Mouse (Mus musculus) forebrain, embryonic 14.5 days (tissue): ENCODE measurements around the gene Gm3448. TPM values are rescaled to one million over a fixed set of nuclear protein-coding genes. Genes with fewer than 3 reads are reported as not detected.
"Not testable (repeated sequence)": the region's sequence is repeated elsewhere in the genome, so short reads cannot be mapped to it uniquely, and the experiment has no call there.

Experiments
- ATAC-seq: fragments of 200-750 bp; cut with Nextera tagmentation; 2 replicates; pipeline ENCODE4 v1.8.0; 2017; ENCODE audit warnings: mild to moderate bottlenecking, moderate library complexity
- DNase-seq: peaks from one replicate; pipeline ENCODE4 v3.0.0-alpha.2; 2015; ENCODE audit warnings: low spot score
- H3K27ac ChIP-seq: fragments of 300-500 bp; sonication (generic); 2 replicates; pipeline ENCODE4 v1.5.1; 2014; ENCODE audit warnings: low read depth, mild to moderate bottlenecking, control low read depth, low read length, moderate library complexity
- H3K27me3 ChIP-seq: fragments of 300-500 bp; sonication (generic); replicated peaks from 2 replicates; pipeline ENCODE4 v1.6.1; 2014; ENCODE audit warnings: low read length, control low read depth, mixed read lengths; ENCODE audit not compliant: control insufficient read depth, insufficient read depth
- H3K36me3 ChIP-seq: fragments of 300-500 bp; sonication (generic); 2 replicates; pipeline ENCODE4 v1.6.1; 2014; ENCODE audit warnings: low read length, control low read depth; ENCODE audit not compliant: control insufficient read depth, insufficient read depth
- H3K4me1 ChIP-seq: fragments of 300-500 bp; sonication (generic); 2 replicates; pipeline ENCODE4 v1.6.1; 2014; ENCODE audit warnings: antibody characterized with exemption, low read length, control low read depth; ENCODE audit not compliant: control insufficient read depth, insufficient read depth
- H3K4me2 ChIP-seq: fragments of 300-500 bp; sonication (generic); 2 replicates; pipeline ENCODE4 v1.6.1; 2014; ENCODE audit warnings: mild to moderate bottlenecking, control low read depth, low read length
- H3K4me3 ChIP-seq: fragments of 300-500 bp; sonication (generic); 2 replicates; pipeline ENCODE4 v1.5.1; 2014; ENCODE audit warnings: low read depth, low read length, control low read depth
- H3K9ac ChIP-seq: fragments of 300-500 bp; sonication (generic); 2 replicates; pipeline ENCODE4 v1.6.1; 2014; ENCODE audit warnings: mild to moderate bottlenecking, low read length, control low read depth, moderate library complexity
- H3K9me3 ChIP-seq: fragments of 300-500 bp; sonication (generic); replicated peaks from 2 replicates; pipeline ENCODE4 v1.6.1; 2016; ENCODE audit warnings: low read length, control low read depth, mixed read lengths; ENCODE audit not compliant: control insufficient read depth
- WGBS: fragments of 180-500 bp; shearing (Covaris S2); extraction: QIAGEN DNeasy Blood & Tissue Kit; methylation state at CpG from one replicate; pipeline ENCODE4 v1.1.7; 2014; 5-methylcytosine and 5-hydroxymethylcytosine counted together
- polyA plus RNA-seq: library from polyadenylated mRNA; unstranded; fragments of >200 nt; fragmentation: Nextera tagmentation; extraction: Ambion mirVana; gene quantifications from 2 replicates; pipeline ENCODE4 v1.2.1, GENCODE M21; 2014

Gm3448 gene
- polyA plus RNA-seq, 1 experiment from 2014 or later: 2.8 TPM

DNA sequence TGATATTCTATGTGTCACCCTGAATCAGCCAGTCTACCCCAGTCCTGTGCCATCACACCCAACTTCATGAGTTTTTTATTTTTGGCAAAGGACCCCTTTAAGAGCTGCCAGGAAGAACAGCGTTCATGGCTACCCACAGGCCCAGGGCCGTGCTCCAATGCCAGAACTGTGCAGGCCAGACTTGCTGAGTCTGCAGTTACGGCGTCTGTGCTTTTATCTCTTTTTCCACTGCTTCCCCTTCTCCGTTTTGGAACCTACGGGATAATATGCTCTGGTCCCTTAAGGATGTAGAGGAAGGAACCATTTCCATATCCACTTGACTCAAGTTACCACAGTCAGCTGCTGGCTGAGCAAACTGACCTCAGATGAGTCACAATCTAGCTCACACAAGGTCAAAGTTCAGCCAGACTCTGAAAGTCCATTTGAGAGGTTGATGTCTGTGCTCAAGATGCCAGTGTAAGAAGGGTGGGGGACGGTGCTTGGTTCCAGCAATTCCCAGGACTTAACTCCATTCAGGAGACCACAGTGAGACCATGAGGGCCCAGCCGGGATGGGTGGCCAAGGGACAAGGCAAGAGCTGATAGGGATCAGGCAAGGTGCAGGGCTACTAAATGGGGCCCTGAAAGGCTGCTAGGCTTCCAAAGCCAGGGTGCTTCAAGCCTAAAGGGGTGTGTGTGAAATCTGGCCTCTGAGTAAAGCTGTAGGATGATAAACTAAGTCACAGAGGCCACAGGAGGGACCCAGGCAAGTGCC is 26.9 kb upstream of the Gm3448 start:
- Histone ChIP-seq H3K27ac (no peak overlapping the region), H3K4me2 (no peak overlapping the region), H3K4me3 (no peak overlapping the region), H3K27me3 (no peaks in the 10 kb centered on the region), H3K4me1 (peaks cover 10% of the 10 kb centered on the region), H3K9ac (no peak overlapping the region), H3K9me3 (no peaks in the 10 kb centered on the region), H3K36me3 (peaks cover 11% of the 10 kb centered on the region)
- ATAC-seq (no peak), DNase-seq (no peak)
- WGBS: 76% methylated on average over 8 of the region's 8 CpGs

DNA sequence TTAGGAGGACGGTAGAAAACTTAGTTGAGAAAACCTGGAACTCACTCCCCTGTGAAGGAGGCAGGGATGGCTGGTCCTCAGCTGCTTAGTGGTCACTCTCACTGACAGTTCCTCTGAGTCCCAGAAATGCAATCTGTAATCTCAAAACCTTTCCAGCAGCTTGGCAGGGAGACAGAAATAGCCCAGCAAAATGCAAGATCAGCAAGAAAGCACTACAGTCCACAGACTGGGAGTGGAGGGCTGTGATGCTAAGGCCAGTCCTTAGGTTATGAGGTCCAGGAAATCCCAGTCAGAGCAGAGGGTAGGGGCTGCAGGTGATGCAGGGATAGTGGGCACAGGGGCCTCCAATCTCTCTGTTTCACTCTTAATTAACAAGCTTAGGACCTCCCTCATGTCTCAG is 25.6 kb upstream of the Gm3448 start:
- Histone ChIP-seq H3K9ac (0 out of 2 replicates have a peak overlapping the region, but pooled peaks have one; percentile 8), H3K27me3 (no peaks in the 10 kb centered on the region), H3K9me3 (no peaks in the 10 kb centered on the region), H3K4me3 (no peak overlapping the region), H3K4me2 (no peak overlapping the region), H3K27ac (0 out of 2 replicates have a peak overlapping the region, but pooled peaks have one; percentile 5), H3K36me3 (peaks cover 16% of the 10 kb centered on the region), H3K4me1 (peaks cover 10% of the 10 kb centered on the region)
- DNase-seq: no peak
- 47% methylated on average over 1 of the region's 1 CpGs for WGBS
- no peak for ATAC-seq

DNA sequence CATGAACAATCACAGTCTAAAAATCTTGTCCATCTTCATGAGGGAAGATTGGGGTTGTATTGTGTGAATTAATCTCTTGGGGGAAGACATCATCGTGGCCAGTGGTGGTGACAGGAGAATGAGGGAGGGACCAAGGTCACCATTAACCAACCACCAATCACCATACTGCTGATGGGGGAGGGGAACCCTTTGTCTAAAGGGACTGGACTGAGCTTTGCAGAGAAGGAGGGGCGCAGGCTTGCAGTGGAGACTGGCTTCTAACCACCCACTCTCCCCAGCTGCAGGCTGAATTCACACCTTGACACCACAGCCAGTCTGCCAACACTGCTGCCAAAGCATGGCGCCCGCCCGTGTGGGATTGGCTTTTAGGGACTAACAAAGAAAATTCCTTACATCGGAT is 24.7 kb upstream of the Gm3448 start:
- Histone ChIP-seq H3K9ac (peak overlapping the region; percentile 43; the same call in 1 of the 2 replicates), H3K27me3 (no peaks in the 10 kb centered on the region), H3K4me3 (peak overlapping the region; percentile 19; the same call in 1 of the 2 replicates), H3K4me1 (peaks cover 10% of the 10 kb centered on the region), H3K9me3 (no peaks in the 10 kb centered on the region), H3K4me2 (peak overlapping the region; percentile 38), H3K27ac (peak overlapping the region; percentile 55; the same call in 1 of the 2 replicates), H3K36me3 (peaks cover 25% of the 10 kb centered on the region)
- DNase-seq (peak; percentile 63), ATAC-seq (peak; percentile 72)
- 15% methylated on average over 6 of the region's 6 CpGs for WGBS

DNA sequence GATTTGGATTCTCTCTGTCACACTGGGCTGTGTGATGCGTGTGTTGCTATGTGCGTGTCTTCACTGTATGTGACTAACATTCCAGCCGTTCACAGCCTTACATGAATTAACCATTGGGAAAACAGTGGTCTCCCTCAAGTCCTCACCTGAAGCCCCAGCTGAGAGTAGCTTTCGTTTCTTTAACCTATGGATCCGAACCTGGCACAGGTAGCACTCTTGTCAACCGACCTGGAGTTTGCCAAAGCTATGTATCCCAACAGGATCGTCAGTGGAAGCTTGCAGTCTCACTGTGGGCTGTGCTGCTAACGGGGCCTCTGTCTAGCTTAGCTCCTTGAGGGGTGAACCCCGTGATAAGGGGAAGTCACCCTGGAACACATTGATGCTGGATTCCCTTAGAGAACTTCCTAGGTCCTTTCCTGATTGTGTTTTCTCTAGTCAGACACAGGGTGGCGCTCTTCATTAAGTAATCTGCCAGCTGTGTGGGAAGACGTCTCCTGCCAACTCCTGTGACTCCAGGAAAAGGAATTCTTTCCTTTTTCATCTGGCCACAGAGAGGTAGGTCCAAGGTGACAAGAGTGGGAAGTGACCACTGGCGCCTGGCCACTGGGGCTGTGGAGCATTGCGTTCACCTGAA is 24.2 kb upstream of the Gm3448 start:
- Histone ChIP-seq H3K4me2 (peak overlapping the region; percentile 38), H3K9ac (peak overlapping the region; percentile 43; the same call in 1 of the 2 replicates), H3K27ac (peak overlapping the region; percentile 55; the same call in 1 of the 2 replicates), H3K36me3 (peaks cover 30% of the 10 kb centered on the region), H3K4me3 (peak overlapping the region; percentile 19; the same call in 1 of the 2 replicates), H3K9me3 (no peaks in the 10 kb centered on the region), H3K27me3 (no peaks in the 10 kb centered on the region), H3K4me1 (peaks cover 10% of the 10 kb centered on the region)
- ATAC-seq (peak; percentile 76), DNase-seq (peak; percentile 89)
- 42% methylated on average over 13 of the region's 13 CpGs for WGBS

DNA sequence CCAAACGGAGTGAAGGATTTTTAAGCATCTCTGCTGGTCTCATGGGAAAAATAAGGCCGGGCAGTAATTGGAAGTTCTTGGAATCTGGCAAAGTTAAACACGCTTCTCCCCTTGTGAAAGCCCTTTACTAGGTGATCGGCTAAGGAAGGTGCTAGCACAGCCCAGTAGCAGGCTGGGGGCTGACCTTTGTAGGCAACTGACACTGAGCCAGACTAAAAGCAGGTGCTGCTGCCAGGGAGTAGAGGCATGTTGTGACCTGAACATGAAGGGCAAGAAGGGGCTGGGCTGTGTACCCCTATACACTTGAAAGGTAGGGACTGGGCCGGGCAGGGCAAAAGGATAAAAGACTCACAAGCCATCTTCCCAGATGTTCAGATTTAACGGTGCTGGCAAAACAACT is 19.0 kb upstream of the Gm3448 start:
- DNase-seq (no peak), ATAC-seq (no peak)
- Histone ChIP-seq H3K9ac (no peak overlapping the region), H3K9me3 (no peaks in the 10 kb centered on the region), H3K36me3 (peaks cover 62% of the 10 kb centered on the region), H3K4me3 (no peak overlapping the region), H3K4me2 (no peak overlapping the region), H3K4me1 (no peaks in the 10 kb centered on the region), H3K27me3 (no peaks in the 10 kb centered on the region), H3K27ac (no peak overlapping the region)
- WGBS: 93% methylated on average over 6 of the region's 6 CpGs

DNA sequence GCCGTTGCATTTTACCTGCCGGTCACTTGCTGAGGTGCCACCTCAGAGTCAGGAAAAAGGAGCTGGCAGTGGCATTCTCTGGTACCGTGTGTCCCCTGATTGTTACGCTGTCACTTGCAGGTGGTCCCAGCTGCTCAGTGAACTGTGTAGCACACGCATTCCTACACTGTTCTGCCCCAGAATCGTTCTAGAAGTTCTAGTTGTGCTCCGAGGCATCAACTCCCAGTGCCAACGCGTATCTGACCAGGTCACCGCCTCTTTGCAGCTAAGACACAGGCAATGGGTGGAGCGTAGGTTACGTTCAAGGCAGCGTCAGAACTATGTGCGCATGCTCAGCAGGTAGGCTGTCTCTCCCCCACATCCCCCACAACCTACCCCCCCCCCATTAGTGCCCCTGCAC is 18.3 kb upstream of the Gm3448 start:
- Histone ChIP-seq H3K4me2 (no peak overlapping the region), H3K27ac (no peak overlapping the region), H3K9me3 (no peaks in the 10 kb centered on the region), H3K4me3 (no peak overlapping the region), H3K36me3 (peaks cover 61% of the 10 kb centered on the region), H3K27me3 (no peaks in the 10 kb centered on the region), H3K4me1 (no peaks in the 10 kb centered on the region), H3K9ac (no peak overlapping the region)
- WGBS: 93% methylated on average over 14 of the region's 14 CpGs
- no peak for ATAC-seq
- DNase-seq: no peak

DNA sequence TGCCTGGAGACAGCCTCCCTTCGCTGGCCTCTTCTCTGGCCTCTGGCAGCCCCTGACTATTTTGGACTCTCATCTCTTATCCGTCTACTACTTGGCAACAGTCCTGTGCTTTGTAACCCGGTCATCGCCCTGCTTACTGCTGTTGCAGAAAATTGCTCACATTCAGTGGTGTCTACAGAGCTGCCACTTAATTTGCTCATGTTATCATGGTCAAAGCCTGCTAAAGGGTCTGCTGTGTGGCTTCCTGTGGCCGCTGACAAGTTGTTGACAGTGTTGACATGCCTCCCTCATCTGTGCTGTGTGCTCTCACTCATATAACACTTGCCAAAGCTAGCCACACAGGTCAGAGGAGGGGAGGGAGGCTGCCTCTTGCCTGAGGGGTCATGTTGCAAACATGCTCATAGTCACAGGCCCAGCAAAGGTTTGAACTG is 16.8 kb upstream of the Gm3448 start:
- DNase-seq (no peak), ATAC-seq (no peak)
- WGBS: 92% methylated on average over 5 of the region's 5 CpGs
- H3K4me3 ChIP-seq: no peak overlapping the region
- no peak overlapping the region for H3K27ac ChIP-seq
- H3K4me2 ChIP-seq: no peak overlapping the region
- H3K27me3 ChIP-seq: no peaks in the 10 kb centered on the region
- H3K4me1 ChIP-seq: no peaks in the 10 kb centered on the region
- H3K9ac ChIP-seq: no peak overlapping the region
- H3K36me3 ChIP-seq: peaks cover 51% of the 10 kb centered on the region
- no peaks in the 10 kb centered on the region for H3K9me3 ChIP-seq

DNA sequence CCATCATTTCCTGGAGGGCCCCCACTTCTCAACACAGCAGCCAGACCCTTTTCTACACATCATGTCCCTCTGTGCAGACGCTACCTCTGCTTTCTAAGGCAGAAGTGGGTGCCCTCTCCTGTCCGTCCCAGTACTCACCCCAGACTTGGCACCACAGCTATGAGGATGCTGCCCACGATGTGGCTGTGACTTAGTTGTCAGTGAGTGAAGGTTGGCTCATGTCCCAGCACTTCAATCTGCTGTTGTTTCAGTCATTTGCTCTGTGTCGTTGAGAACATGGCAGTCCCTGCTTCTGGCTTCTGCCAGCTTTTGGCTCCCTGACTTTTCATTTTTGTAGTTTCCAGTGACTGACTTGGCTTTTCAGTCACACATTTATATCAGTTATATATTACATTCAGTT is 14.6 kb upstream of the Gm3448 start:
- no peaks in the 10 kb centered on the region for H3K9me3 ChIP-seq
- DNase-seq (peak; percentile 62), ATAC-seq (no peak; the same call in 1 of the 2 replicates)
- no peaks in the 10 kb centered on the region for H3K27me3 ChIP-seq
- H3K4me1 ChIP-seq: no peaks in the 10 kb centered on the region
- H3K9ac ChIP-seq: no peak overlapping the region
- H3K4me2 ChIP-seq: no peak overlapping the region
- H3K27ac ChIP-seq: no peak overlapping the region
- peaks cover 36% of the 10 kb centered on the region for H3K36me3 ChIP-seq
- no peak overlapping the region for H3K4me3 ChIP-seq
- WGBS: 65% methylated on average over 4 of the region's 4 CpGs

DNA sequence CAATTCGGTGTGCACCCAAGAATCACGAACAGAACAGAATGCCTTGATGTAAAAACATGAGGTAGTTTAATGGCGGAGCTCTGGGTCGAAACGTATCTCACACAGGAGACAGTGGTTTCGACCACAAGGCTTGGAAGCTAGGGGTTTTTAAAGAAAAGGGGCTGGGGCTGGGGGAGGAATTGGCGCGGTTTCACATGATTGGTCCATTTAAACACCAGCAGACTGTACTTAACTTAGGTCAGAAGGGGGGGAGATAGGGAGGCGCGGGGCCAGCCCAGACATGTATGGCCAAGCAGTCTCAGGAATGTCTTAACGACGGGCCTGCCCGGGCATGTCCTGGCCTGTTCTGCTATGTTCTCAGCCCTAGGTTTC is 12.5 kb upstream of the Gm3448 start:
- WGBS: 89% methylated on average over 12 of the region's 13 CpGs
- DNase-seq, H3K27ac ChIP-seq, H3K9ac ChIP-seq, H3K4me3 ChIP-seq, H3K27me3 ChIP-seq, ATAC-seq, H3K9me3 ChIP-seq, H3K4me1 ChIP-seq, H3K4me2 ChIP-seq: not testable (repeated sequence)
- H3K36me3 ChIP-seq: peaks cover 16% of the 10 kb centered on the region
